Mouse (Mus musculus) heart, postnatal 0 days (tissue): Measurements from ENCODE around the gene Rfwd3. TPM values are rescaled to one million over a fixed set of nuclear protein-coding genes. Genes with fewer than 3 reads are reported as not detected.
"Not testable (repeated sequence)": the region's sequence is repeated elsewhere in the genome, so short reads cannot be mapped to it uniquely, and the experiment has no call there.

Source experiments
- ATAC-seq: fragments of 200-750 bp; cut with Nextera tagmentation; 2 replicates; pipeline ENCODE4 v1.8.0; 2017; ENCODE audit warnings: low read depth, moderate number of reproducible peaks, moderate library complexity; ENCODE audit not compliant: insufficient read depth
- DNase-seq: peaks from one replicate; pipeline ENCODE4 v3.0.0-alpha.2; 2016; ENCODE audit warnings: low spot score
- H3K27ac ChIP-seq: fragments of 300-500 bp; sonication (generic); 2 replicates; pipeline ENCODE4 v1.5.1; 2014; ENCODE audit warnings: low read depth, mild to moderate bottlenecking
- H3K27me3 ChIP-seq: fragments of 300-500 bp; sonication (generic); 2 replicates; pipeline ENCODE4 v1.6.1; 2014; ENCODE audit warnings: low read length, mixed read lengths; ENCODE audit not compliant: control insufficient read depth, insufficient read depth
- H3K36me3 ChIP-seq: fragments of 300-500 bp; sonication (generic); replicated peaks from 2 replicates; pipeline ENCODE4 v1.6.1; 2014; ENCODE audit warnings: low read length, mixed read lengths; ENCODE audit not compliant: control insufficient read depth, insufficient read depth
- H3K4me1 ChIP-seq: fragments of 300-500 bp; sonication (generic); 2 replicates; pipeline ENCODE4 v1.6.1; 2014; ENCODE audit warnings: antibody characterized with exemption; ENCODE audit not compliant: control insufficient read depth, insufficient read depth
- H3K4me2 ChIP-seq: fragments of 300-500 bp; sonication (generic); 2 replicates; pipeline ENCODE4 v1.6.1; 2014; ENCODE audit warnings: low read depth, mild to moderate bottlenecking, low read length, moderate library complexity
- H3K4me3 ChIP-seq: fragments of 300-500 bp; sonication (generic); 2 replicates; pipeline ENCODE4 v1.5.1; 2014; ENCODE audit warnings: low read depth, low read length
- H3K9ac ChIP-seq: fragments of 300-500 bp; sonication (generic); replicated peaks from 2 replicates; pipeline ENCODE4 v1.6.1; 2014; ENCODE audit warnings: low read depth, low read length, mixed read lengths
- H3K9me3 ChIP-seq: fragments of 300-500 bp; sonication (generic); replicated peaks from 2 replicates; pipeline ENCODE4 v1.6.1; 2016; ENCODE audit warnings: low read length; ENCODE audit not compliant: control insufficient read depth
- CTCF ChIP-seq: IDR thresholded peaks from 2 replicates; pipeline ENCODE4 v1.5.1; 2016; ENCODE audit warnings: antibody characterized with exemption, control low read depth, low read depth
- EP300 ChIP-seq: IDR thresholded peaks from 2 replicates; pipeline ENCODE4 v1.6.1; 2016; ENCODE audit warnings: antibody characterized with exemption, low read depth
- WGBS: fragments of 180-500 bp; shearing (Covaris S2); extraction: QIAGEN DNeasy Blood & Tissue Kit; methylation state at CpG from one replicate; pipeline ENCODE4 v1.1.7; 2014; 5-methylcytosine and 5-hydroxymethylcytosine counted together
- polyA plus RNA-seq: library from polyadenylated mRNA; unstranded; fragments of >200 nt; fragmentation: Nextera tagmentation; extraction: Ambion mirVana; gene quantifications from 2 replicates; pipeline ENCODE4 v1.2.1, GENCODE M21; 2015
- total RNA-seq: library from RNA; depleted of rRNA; stranded (reverse); fragments of >200 nt; gene quantifications from 2 replicates; pipeline ENCODE4 v1.2.3, GENCODE M21; 2014; ENCODE audit warnings: low replicate concordance

Rfwd3 gene
- total and polyA plus RNA-seq, 2 experiments from 2014 or later, result 16.0 to 32.7 TPM

- WGBS, result 1% methylated on average over 25 of the region's 26 CpGs
- no peak; the same call in 1 of the 2 replicates for ATAC-seq
Measured at GRCm38 (mm10) chr8:111258010-111258630, 41.9 kb downstream of the Rfwd3 start.

GRCm38 (mm10) chr8:111252487-111253112 lies 47.4 kb downstream of the Rfwd3 start:
- Histone ChIP-seq H3K27ac (no peak overlapping the region), H3K4me1 (0 out of 2 replicates have a peak, but pooled peaks cover 5% of the 10 kb centered on the region), H3K9ac (no peak overlapping the region), H3K4me3 (no peak overlapping the region), H3K27me3 (no peaks in the 10 kb centered on the region), H3K4me2 (no peak overlapping the region), H3K9me3 (no peaks in the 10 kb centered on the region), H3K36me3 (no peaks in the 10 kb centered on the region)
- no peak for ATAC-seq
- no peak for DNase-seq
- 84% methylated on average over 4 of the region's 4 CpGs for WGBS
- TF ChIP-seq CTCF, result no peak
- TF ChIP-seq EP300, result no peak

More at GRCm38 (mm10) chr8:111258010-111258630, 41.9 kb downstream of the Rfwd3 start:
- peak overlapping the region; percentile 67 for H3K4me2 ChIP-seq
- TF ChIP-seq CTCF (no peak), EP300 (no peak)
- peak overlapping the region; percentile 98 for H3K27ac ChIP-seq
- no peaks in the 10 kb centered on the region for H3K36me3 ChIP-seq
- no peaks in the 10 kb centered on the region for H3K27me3 ChIP-seq
- H3K9ac ChIP-seq, result peak overlapping the region; percentile 81
- peak overlapping the region; percentile 74 for H3K4me3 ChIP-seq
- no peaks in the 10 kb centered on the region for H3K9me3 ChIP-seq
- DNase-seq, result no peak
- 0 out of 2 replicates have a peak, but pooled peaks cover 13% of the 10 kb centered on the region for H3K4me1 ChIP-seq

- no peak overlapping the region for H3K9ac ChIP-seq
- TF ChIP-seq CTCF, result no peak
- no peak for TF ChIP-seq EP300
- no peak overlapping the region for H3K4me2 ChIP-seq
- H3K4me1 ChIP-seq, result peaks cover 3% of the 10 kb centered on the region; the same call in 1 of the 2 replicates
- H3K9me3 ChIP-seq, result no peaks in the 10 kb centered on the region
- H3K27me3 ChIP-seq, result no peaks in the 10 kb centered on the region
- no peak overlapping the region for H3K4me3 ChIP-seq
- no peak for DNase-seq
- 63% methylated on average over 2 of the region's 2 CpGs for WGBS
- H3K36me3 ChIP-seq, result no peaks in the 10 kb centered on the region
- no peak overlapping the region for H3K27ac ChIP-seq
- ATAC-seq, result no peak
Measured at GRCm38 (mm10) chr8:111250111-111250510, 49.9 kb downstream of the Rfwd3 start.

GRCm38 (mm10) chr8:111248136-111248535 lies 51.9 kb downstream of the Rfwd3 start:
- Histone ChIP-seq H3K4me1 (peaks cover 3% of the 10 kb centered on the region; the same call in 1 of the 2 replicates), H3K27me3 (no peaks in the 10 kb centered on the region), H3K4me2 (no peak overlapping the region), H3K9me3 (no peaks in the 10 kb centered on the region), H3K36me3 (no peaks in the 10 kb centered on the region), H3K27ac (no peak overlapping the region), H3K9ac (no peak overlapping the region), H3K4me3 (no peak overlapping the region)
- no peak for TF ChIP-seq EP300
- TF ChIP-seq CTCF, result no peak
- DNase-seq (no peak), ATAC-seq (no peak)

GRCm38 (mm10) chr8:111246864-111247263 lies 53.2 kb downstream of the Rfwd3 start:
- not testable (repeated sequence) for H3K9me3 ChIP-seq, H3K36me3 ChIP-seq, H3K4me3 ChIP-seq, H3K9ac ChIP-seq, H3K4me1 ChIP-seq, H3K4me2 ChIP-seq, ATAC-seq, H3K27ac ChIP-seq, DNase-seq, H3K27me3 ChIP-seq
- 97% methylated on average over 1 of the region's 1 CpGs for whole genome bisulfite sequencing
